Mouse (Mus musculus) limb, embryonic 14.5 days (tissue): ENCODE measurements at regions not wholly inside any gene's neighbourhood (a gene's known extent, or its start where the extent isn't known, plus 50 kb on each side); places are given as distances from the start of the nearest gene placed in this dataset.
"Not testable (repeated sequence)": the region's sequence is repeated elsewhere in the genome, so short reads cannot be mapped to it uniquely, and the experiment has no call there.

Source experiments
- ATAC-seq: fragments of 200-750 bp; cut with Nextera tagmentation; 2 replicates; pipeline ENCODE4 v1.8.0; 2017; ENCODE audit warnings: low read depth, moderate number of reproducible peaks, moderate TSS enrichment; ENCODE audit not compliant: low FRiP score
- DNase-seq: peaks from one replicate; pipeline ENCODE4 v3.0.0-alpha.2; 2015; ENCODE audit warnings: low spot score
- H3K27ac ChIP-seq: fragments of 300-500 bp; sonication (generic); replicated peaks from 2 replicates; pipeline ENCODE4 v1.5.1; 2014; ENCODE audit warnings: low read depth, mild to moderate bottlenecking, low read length, moderate library complexity, mixed read lengths
- H3K27me3 ChIP-seq: fragments of 300-500 bp; sonication (generic); 2 replicates; pipeline ENCODE4 v1.6.1; 2014; ENCODE audit warnings: low read length, mixed read lengths; ENCODE audit not compliant: control insufficient read depth, insufficient read depth
- H3K36me3 ChIP-seq: fragments of 300-500 bp; sonication (generic); 2 replicates; pipeline ENCODE4 v1.6.1; 2014; ENCODE audit warnings: mild to moderate bottlenecking, low read length, moderate library complexity, mixed read lengths; ENCODE audit not compliant: control insufficient read depth, insufficient read depth
- H3K4me1 ChIP-seq: fragments of 300-500 bp; sonication (generic); 2 replicates; pipeline ENCODE4 v1.6.1; 2014; ENCODE audit warnings: antibody characterized with exemption, low read length, mixed read lengths; ENCODE audit not compliant: control insufficient read depth, insufficient read depth
- H3K4me2 ChIP-seq: fragments of 300-500 bp; sonication (generic); replicated peaks from 2 replicates; pipeline ENCODE4 v1.6.1; 2014; ENCODE audit warnings: low read depth, mild to moderate bottlenecking, low read length, moderate library complexity; ENCODE audit not compliant: severe bottlenecking
- H3K4me3 ChIP-seq: fragments of 300-500 bp; sonication (generic); replicated peaks from 2 replicates; pipeline ENCODE4 v1.5.1; 2014; ENCODE audit warnings: low read length
- H3K9ac ChIP-seq: fragments of 300-500 bp; sonication (generic); 2 replicates; pipeline ENCODE4 v1.6.1; 2014; ENCODE audit warnings: mild to moderate bottlenecking, low read depth, low read length, moderate library complexity; ENCODE audit not compliant: severe bottlenecking
- H3K9me3 ChIP-seq: fragments of 300-500 bp; sonication (generic); 2 replicates; pipeline ENCODE4 v1.6.1; 2016; ENCODE audit warnings: low read length; ENCODE audit not compliant: control insufficient read depth
- POLR2A ChIP-seq: fragments of 200-500 bp; IDR thresholded peaks from 2 replicates; pipeline ENCODE4 v1.8.0; 2012; ENCODE audit warnings: inconsistent platforms, mild to moderate bottlenecking, moderate library complexity, borderline replicate concordance; ENCODE audit not compliant: insufficient read depth, insufficient read length; ENCODE audit errors: extremely low read depth
- WGBS: fragments of 180-500 bp; shearing (Covaris S2); extraction: QIAGEN DNeasy Blood & Tissue Kit; methylation state at CpG from one replicate; pipeline ENCODE4 v1.1.7; 2014; 5-methylcytosine and 5-hydroxymethylcytosine counted together

GRCm38 (mm10) chr17:79545878-79546277, 65.8 kb upstream of the Rmdn2 start:
- peaks cover 8% of the 10 kb centered on the region; the same call in 1 of the 2 replicates for H3K4me1 ChIP-seq
- no peak overlapping the region for H3K9ac ChIP-seq
- no peaks in the 10 kb centered on the region for H3K36me3 ChIP-seq
- no peaks in the 10 kb centered on the region for H3K27me3 ChIP-seq
- TF ChIP-seq POLR2A: no peak
- no peak for DNase-seq
- 74% methylated on average over 2 of the region's 2 CpGs for WGBS
- H3K9me3 ChIP-seq: no peaks in the 10 kb centered on the region
- no peak overlapping the region for H3K4me3 ChIP-seq
- H3K27ac ChIP-seq: no peak overlapping the region
- no peak overlapping the region for H3K4me2 ChIP-seq
- no peak for ATAC-seq

- Histone ChIP-seq H3K4me1 (peaks cover 8% of the 10 kb centered on the region; the same call in 1 of the 2 replicates), H3K4me3 (no peak overlapping the region), H3K27me3 (no peaks in the 10 kb centered on the region), H3K9me3 (no peaks in the 10 kb centered on the region), H3K27ac (no peak overlapping the region), H3K4me2 (no peak overlapping the region), H3K9ac (no peak overlapping the region), H3K36me3 (no peaks in the 10 kb centered on the region)
- TF ChIP-seq POLR2A: no peak
- DNase-seq (no peak), ATAC-seq (no peak)
- 90% methylated on average over 2 of the region's 2 CpGs for WGBS
These were observed 64.6 kb upstream of the Rmdn2 start for GRCm38 (mm10) chr17:79547075-79547474.

- WGBS: 96% methylated on average over 3 of the region's 3 CpGs
These were observed 64.1 kb upstream of the Rmdn2 start for GRCm38 (mm10) chr17:79547524-79547923.

GRCm38 (mm10) chr17:79550409-79550808, 61.3 kb upstream of the Rmdn2 start:
- not testable (repeated sequence) for H3K4me2 ChIP-seq, DNase-seq, H3K4me1 ChIP-seq, H3K27me3 ChIP-seq, H3K36me3 ChIP-seq, H3K4me3 ChIP-seq, H3K9ac ChIP-seq, H3K9me3 ChIP-seq, H3K27ac ChIP-seq, ATAC-seq
- WGBS: 77% methylated on average over 1 of the region's 1 CpGs

More at GRCm38 (mm10) chr17:79547524-79547923, 64.1 kb upstream of the Rmdn2 start:
- TF ChIP-seq POLR2A: no peak
- Histone ChIP-seq H3K36me3 (no peaks in the 10 kb centered on the region), H3K9me3 (no peaks in the 10 kb centered on the region), H3K4me2 (no peak overlapping the region), H3K27me3 (no peaks in the 10 kb centered on the region), H3K4me1 (peaks cover 8% of the 10 kb centered on the region; the same call in 1 of the 2 replicates), H3K27ac (no peak overlapping the region), H3K9ac (no peak overlapping the region), H3K4me3 (no peak overlapping the region)
- ATAC-seq: no peak
- no peak for DNase-seq

- ATAC-seq: no peak
- Histone ChIP-seq H3K27ac (no peak overlapping the region), H3K27me3 (no peaks in the 10 kb centered on the region), H3K9ac (no peak overlapping the region), H3K36me3 (no peaks in the 10 kb centered on the region), H3K4me2 (no peak overlapping the region), H3K4me1 (no peaks in the 10 kb centered on the region), H3K4me3 (no peak overlapping the region), H3K9me3 (no peaks in the 10 kb centered on the region)
- WGBS: 78% methylated on average over 2 of the region's 2 CpGs
- no peak for DNase-seq
- no peak for TF ChIP-seq POLR2A
These were observed 57.8 kb upstream of the Rmdn2 start for GRCm38 (mm10) chr17:79553850-79554249.

- Histone ChIP-seq H3K36me3 (no peaks in the 10 kb centered on the region), H3K27me3 (no peaks in the 10 kb centered on the region), H3K4me3 (no peak overlapping the region), H3K27ac (no peak overlapping the region), H3K9ac (no peak overlapping the region), H3K9me3 (peaks cover 8% of the 10 kb centered on the region; the same call in 1 of the 2 replicates), H3K4me2 (no peak overlapping the region), H3K4me1 (no peaks in the 10 kb centered on the region)
- 78% methylated on average over 1 of the region's 1 CpGs for WGBS
- DNase-seq (no peak), ATAC-seq (no peak)
- no peak for TF ChIP-seq POLR2A
These were observed 56.1 kb upstream of the Rmdn2 start for GRCm38 (mm10) chr17:79555593-79555992.
